Mouse (Mus musculus) monocyte, adult 2 months (primary cell): ENCODE data around the gene Ppp1r13b.
"Not testable (repeated sequence)": the region's sequence is repeated elsewhere in the genome, so short reads cannot be mapped to it uniquely, and the experiment has no call there.

Source experiments
- DNase-seq, 2 experiments: peaks; one replicate each; pipeline ENCODE4 v3.0.0; 2022; ENCODE audit warnings: low spot score in 2 of 2, low read depth in 1 of 2

Ppp1r13b gene

GRCm38 (mm10) chr12:111907970-111908681, at the start of gene Ppp1r13b:
Gene Ppp1r13b (minus strand): TSS chr12:111908110.
- DNase-seq, result peak; percentile 40 to 69

GRCm38 (mm10) chr12:111956173-111956572, 48.3 kb upstream of the Ppp1r13b start:
- no peak for DNase-seq

- DNase-seq, result no peak
Measured at GRCm38 (mm10) chr12:111951701-111952100, 43.8 kb upstream of the Ppp1r13b start.

GRCm38 (mm10) chr12:111950486-111950885, 42.6 kb upstream of the Ppp1r13b start:
- no peak for DNase-seq

GRCm38 (mm10) chr12:111946716-111947115, 38.8 kb upstream of the Ppp1r13b start:
- peak; percentile 37 to 58 for DNase-seq

- DNase-seq, result not testable (repeated sequence)
Measured at GRCm38 (mm10) chr12:111945765-111946655, 38.1 kb upstream of the Ppp1r13b start.

GRCm38 (mm10) chr12:111945115-111945514, 37.2 kb upstream of the Ppp1r13b start:
- no peak for DNase-seq

- DNase-seq, result not testable (repeated sequence)
Measured at GRCm38 (mm10) chr12:111944065-111944987, 36.4 kb upstream of the Ppp1r13b start.

- no peak for DNase-seq
Measured at GRCm38 (mm10) chr12:111943421-111944064, 35.6 kb upstream of the Ppp1r13b start.

GRCm38 (mm10) chr12:111938623-111939177, 30.8 kb upstream of the Ppp1r13b start:
- no peak for DNase-seq

GRCm38 (mm10) chr12:111936706-111937550, 29.0 kb upstream of the Ppp1r13b start:
- no peak for DNase-seq

GRCm38 (mm10) chr12:111933971-111934370, 26.1 kb upstream of the Ppp1r13b start:
- no peak for DNase-seq

- no peak for DNase-seq
Measured at GRCm38 (mm10) chr12:111933032-111933704, 25.3 kb upstream of the Ppp1r13b start.

GRCm38 (mm10) chr12:111932513-111932912, 24.6 kb upstream of the Ppp1r13b start:
- DNase-seq, result no peak

- DNase-seq, result no peak
Measured at GRCm38 (mm10) chr12:111931411-111932025, 23.6 kb upstream of the Ppp1r13b start.

- DNase-seq, result no peak
Measured at GRCm38 (mm10) chr12:111928411-111928966, 20.6 kb upstream of the Ppp1r13b start.

GRCm38 (mm10) chr12:111927338-111927737, 19.4 kb upstream of the Ppp1r13b start:
- no peak for DNase-seq

- no peak for DNase-seq
Measured at GRCm38 (mm10) chr12:111923117-111923516, 15.2 kb upstream of the Ppp1r13b start.
